Mouse (Mus musculus): ENCODE data around the gene Galk1.

DNA sequence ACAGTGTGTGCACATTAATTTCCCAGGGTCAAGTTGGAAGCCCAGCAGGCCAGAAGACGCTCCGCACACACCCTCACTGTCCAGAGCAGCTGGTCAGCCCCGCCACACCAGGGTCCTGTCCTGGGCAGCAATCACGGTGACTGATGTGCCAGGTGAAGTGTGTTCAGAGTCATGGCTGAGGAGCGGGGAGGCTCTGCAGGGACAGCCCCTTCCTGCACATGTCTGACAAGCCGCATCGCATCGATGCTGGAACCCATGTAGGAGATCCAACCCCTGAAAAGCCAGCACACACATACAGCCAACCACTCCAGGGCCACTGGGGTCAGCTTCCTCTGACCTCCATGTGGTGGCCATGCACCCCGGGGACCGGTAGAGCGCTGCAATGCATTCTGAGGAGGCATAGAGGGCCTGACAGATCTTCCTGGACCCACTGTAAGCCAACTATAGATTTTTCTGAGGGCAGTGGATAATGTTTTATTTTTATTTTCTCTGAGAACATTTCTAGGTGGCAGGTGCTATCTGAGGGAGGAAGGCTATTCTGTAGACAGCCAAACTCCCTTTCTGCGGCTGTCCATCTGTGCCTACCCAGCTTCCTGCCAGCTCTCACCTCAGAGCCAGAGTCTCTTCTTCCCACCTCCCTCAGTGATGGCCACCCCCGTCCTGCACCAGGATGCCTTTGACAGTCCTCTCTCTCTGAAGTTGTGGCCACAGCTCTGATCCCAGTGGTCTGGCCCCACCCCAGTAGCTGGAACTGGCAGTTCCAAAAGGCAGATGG is 49.3 kb upstream of the Galk1 start:
- TF ChIP-seq CTCF (IDR thresholded peaks at IDR 0.05; ENCODE audit: control insufficient read depth, insufficient read depth, insufficient read length) (no peak), MAX (IDR thresholded peaks at IDR 0.05) (no peak), MYOD1 (IDR thresholded peaks at IDR 0.05; ENCODE audit: control insufficient read depth, insufficient read length, low read depth) (no peak), CEBPB (IDR thresholded peaks at IDR 0.05; ENCODE audit: low read depth) (no peak)
